ENCODE assay signal across 27 mouse cellular contexts in the genomic region with DNA sequence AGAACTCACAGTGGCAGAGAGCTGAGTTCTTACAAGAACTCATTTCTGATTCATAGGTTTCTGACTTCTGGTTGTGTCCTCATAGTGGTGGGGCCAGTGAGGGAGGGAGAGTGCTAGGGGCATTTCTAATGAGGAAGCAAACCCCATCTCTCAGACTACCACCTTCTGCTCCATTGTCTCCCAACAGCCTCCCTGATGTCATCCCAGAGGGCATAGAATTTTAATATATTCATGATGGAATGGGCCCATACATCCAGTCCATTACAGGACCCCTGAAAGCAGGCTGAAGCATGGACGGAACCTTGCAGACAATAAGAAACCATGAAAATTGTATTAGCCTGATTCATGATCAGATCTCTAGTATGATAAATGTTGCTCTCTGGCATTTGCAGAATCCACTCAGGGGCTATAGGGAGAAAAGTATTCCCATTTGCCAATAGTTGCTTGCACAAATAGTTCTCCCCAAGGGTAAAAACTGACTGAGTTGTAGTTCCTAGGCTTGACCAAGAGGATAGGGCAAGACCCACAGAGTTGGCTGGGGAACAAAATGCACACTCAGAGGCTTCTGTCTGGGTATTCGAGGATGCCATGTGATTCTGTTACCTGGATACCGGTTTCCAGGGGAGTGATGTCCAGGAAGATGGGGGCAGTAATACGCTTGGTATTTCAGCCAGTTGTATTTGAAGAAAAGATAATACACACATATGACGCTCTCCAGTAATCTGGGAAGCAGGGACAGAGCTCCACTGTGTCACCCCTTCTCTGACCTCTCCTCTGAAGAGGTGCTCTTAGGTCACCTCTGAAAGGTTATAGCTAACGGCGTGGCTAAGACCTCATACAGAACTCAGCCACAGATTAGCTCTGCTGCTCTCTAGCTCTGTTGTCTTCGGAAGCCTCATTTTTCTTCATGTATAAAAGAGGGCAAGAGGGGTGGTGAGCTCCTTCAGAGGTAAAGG.
DNase-seq lines count a peak whose midpoint lies in the region; ATAC-seq lines count a peak whose summit lies in the region.
"Had no signal": no experiment of that assay in that cellular context is flagged by ENCODE, and none has a peak within 500 bp of the region (broad histone marks: within the 10 kb centered on the region; RNA-seq: fewer than 3 reads in every experiment).

No protein-coding gene starts in this region.

- no peak overlapping the region for H3K4me3 ChIP-seq in hindbrain, embryonic 10.5 days
- no peak overlapping the region for H3K4me3 ChIP-seq in hindbrain, embryonic 12.5 days
- H3K4me3 ChIP-seq in hindbrain, embryonic 13.5 days: no peak overlapping the region
- no peak overlapping the region for H3K4me3 ChIP-seq in hindbrain, embryonic 15.5 days
- no peak overlapping the region for H3K4me3 ChIP-seq in midbrain, embryonic 14.5 days (replicated peaks; ENCODE audit: low read depth, low read length)
- H3K4me3 ChIP-seq: embryonic facial prominence, embryonic 12.5 days; limb, embryonic 13.5 days; lung, embryonic 15.5 days; neural tube, embryonic 12.5 days had no signal

- no peaks in the 10 kb centered on the region for H3K36me3 ChIP-seq in hindbrain, embryonic 10.5 days
- H3K36me3 ChIP-seq in hindbrain, embryonic 12.5 days: no peaks in the 10 kb centered on the region
- H3K36me3 ChIP-seq in hindbrain, embryonic 13.5 days: no peaks in the 10 kb centered on the region
- H3K36me3 ChIP-seq in hindbrain, embryonic 15.5 days: no peaks in the 10 kb centered on the region
- H3K36me3 ChIP-seq in midbrain, embryonic 14.5 days (ENCODE audit: control insufficient read depth, insufficient read depth, low read length): no peaks in the 10 kb centered on the region
- H3K36me3 ChIP-seq: embryonic facial prominence, embryonic 12.5 days; limb, embryonic 13.5 days; lung, embryonic 15.5 days; neural tube, embryonic 12.5 days had no signal

- H3K9me3 ChIP-seq in hindbrain, embryonic 10.5 days: no peaks in the 10 kb centered on the region
- no peaks in the 10 kb centered on the region for H3K9me3 ChIP-seq in hindbrain, embryonic 12.5 days (replicated peaks)
- no peaks in the 10 kb centered on the region for H3K9me3 ChIP-seq in hindbrain, embryonic 13.5 days
- no peaks in the 10 kb centered on the region for H3K9me3 ChIP-seq in hindbrain, embryonic 15.5 days
- H3K9me3 ChIP-seq in midbrain, embryonic 14.5 days (ENCODE audit: control insufficient read depth, low read length): no peaks in the 10 kb centered on the region
- H3K9me3 ChIP-seq: embryonic facial prominence, embryonic 12.5 days; limb, embryonic 13.5 days; lung, embryonic 15.5 days; neural tube, embryonic 12.5 days had no signal

- H3K27me3 ChIP-seq in hindbrain, embryonic 10.5 days (ENCODE audit: insufficient read depth, poor library complexity, severe bottlenecking): no peaks in the 10 kb centered on the region
- no peaks in the 10 kb centered on the region for H3K27me3 ChIP-seq in hindbrain, embryonic 12.5 days
- no peaks in the 10 kb centered on the region for H3K27me3 ChIP-seq in hindbrain, embryonic 13.5 days
- H3K27me3 ChIP-seq in hindbrain, embryonic 15.5 days: no peaks in the 10 kb centered on the region
- H3K27me3 ChIP-seq in midbrain, embryonic 14.5 days (ENCODE audit: control insufficient read depth, insufficient read depth, low read length): no peaks in the 10 kb centered on the region
- H3K27me3 ChIP-seq: embryonic facial prominence, embryonic 12.5 days; limb, embryonic 13.5 days; lung, embryonic 15.5 days; neural tube, embryonic 12.5 days had no signal

- H3K4me2 ChIP-seq in hindbrain, embryonic 12.5 days (replicated peaks): no peak overlapping the region
- no peak overlapping the region for H3K4me2 ChIP-seq in hindbrain, embryonic 13.5 days
- no peak overlapping the region for H3K4me2 ChIP-seq in hindbrain, embryonic 15.5 days
- no peak overlapping the region for H3K4me2 ChIP-seq in midbrain, embryonic 14.5 days (ENCODE audit: low read length)
- H3K4me2 ChIP-seq: embryonic facial prominence, embryonic 12.5 days; heart, embryonic 11.5 days; limb, embryonic 13.5 days; liver, embryonic 11.5 days; lung, embryonic 15.5 days; neural tube, embryonic 12.5 days had no signal

- ATAC-seq in hindbrain, embryonic 12.5 days (ENCODE audit: low FRiP score): no peak
- ATAC-seq in hindbrain, embryonic 13.5 days (ENCODE audit: low FRiP score): 0 out of 2 replicates have a peak, but pooled peaks have one; percentile 39
- peak; percentile 30; the same call in 1 of the 2 replicates for ATAC-seq in hindbrain, embryonic 15.5 days (ENCODE audit: low FRiP score, low read depth)
- ATAC-seq in midbrain, embryonic 14.5 days (ENCODE audit: low FRiP score, low TSS enrichment): 0 out of 2 replicates have a peak, but pooled peaks have one; percentile 17
- ATAC-seq: activated CD4-positive, CD25-positive, alpha-beta regulatory T cell, adult 4 months had no signal

- H3K27ac ChIP-seq in hindbrain, embryonic 10.5 days: peak overlapping the region; percentile 67
- no peak overlapping the region for H3K27ac ChIP-seq in hindbrain, embryonic 12.5 days
- no peak overlapping the region for H3K27ac ChIP-seq in hindbrain, embryonic 13.5 days
- H3K27ac ChIP-seq in hindbrain, embryonic 15.5 days (replicated peaks): no peak overlapping the region
- H3K27ac ChIP-seq in midbrain, embryonic 14.5 days (replicated peaks; ENCODE audit: low read depth, low read length): no peak overlapping the region
- H3K27ac ChIP-seq: embryonic facial prominence, embryonic 12.5 days; kidney, postnatal 0 days; limb, embryonic 13.5 days; lung, embryonic 15.5 days; macrophage; neural tube, embryonic 12.5 days had no signal

- H3K4me1 ChIP-seq in hindbrain, embryonic 10.5 days (replicated peaks): peaks cover 29% of the 10 kb centered on the region
- peaks cover 12% of the 10 kb centered on the region for H3K4me1 ChIP-seq in hindbrain, embryonic 12.5 days
- H3K4me1 ChIP-seq in hindbrain, embryonic 13.5 days (replicated peaks): peaks cover 12% of the 10 kb centered on the region
- peaks cover 13% of the 10 kb centered on the region; the same call in 1 of the 2 replicates for H3K4me1 ChIP-seq in hindbrain, embryonic 15.5 days (replicated peaks)
- peaks cover 17% of the 10 kb centered on the region for H3K4me1 ChIP-seq in midbrain, embryonic 14.5 days (ENCODE audit: control insufficient read depth, insufficient read depth, low read length)
- H3K4me1 ChIP-seq: embryonic facial prominence, embryonic 12.5 days; lung, embryonic 15.5 days; neural tube, embryonic 12.5 days had no signal

- peak; percentile 19 for DNase-seq in hindbrain, embryonic 10.5 days (ENCODE audit: low spot score)
- no peak for DNase-seq in midbrain, embryonic 14.5 days
- no peak for DNase-seq in lung, postnatal 36 days
- no peak for DNase-seq in lung, postnatal 25 days (ENCODE audit: low spot score)
- DNase-seq: adrenal gland, adult 2 months; B cell, adult 2 months; cerebellum, adult 11 months; cerebellum, adult 9-10 months; cerebellum, postnatal 36 days; gastrocnemius, postnatal 25 days; heart, adult 18-20 months; heart, postnatal 36 days; kidney, adult 18-20 months; kidney, postnatal 4 days; thymus, postnatal 4 days had no signal

- no peak overlapping the region for H3K9ac ChIP-seq in hindbrain, embryonic 12.5 days
- no peak overlapping the region for H3K9ac ChIP-seq in hindbrain, embryonic 13.5 days
- H3K9ac ChIP-seq in hindbrain, embryonic 15.5 days: no peak overlapping the region
- no peak overlapping the region for H3K9ac ChIP-seq in midbrain, embryonic 14.5 days (replicated peaks; ENCODE audit: low read length)
- H3K9ac ChIP-seq: embryonic facial prominence, embryonic 12.5 days; limb, embryonic 13.5 days; lung, embryonic 15.5 days; neural tube, embryonic 12.5 days had no signal

- WGBS in hindbrain, embryonic 10.5 days: 65% methylated on average over 8 of the region's 8 CpGs
- WGBS in hindbrain, embryonic 12.5 days: 63% methylated on average over 8 of the region's 8 CpGs
- 55% methylated on average over 8 of the region's 8 CpGs for WGBS in hindbrain, embryonic 13.5 days
- WGBS in hindbrain, embryonic 15.5 days: 48% methylated on average over 8 of the region's 8 CpGs
- 41% methylated on average over 8 of the region's 8 CpGs for WGBS in midbrain, embryonic 14.5 days
